Mouse (Mus musculus) stomach, embryonic 15.5 days (tissue): ENCODE measurements at regions not wholly inside any gene's neighbourhood (a gene's known extent, or its start where the extent isn't known, plus 50 kb on each side); places are given as distances from the start of the nearest gene placed in this dataset.

Experiments
- ATAC-seq: fragments of 200-750 bp; cut with Nextera tagmentation; 2 replicates; pipeline ENCODE4 v1.8.0; 2017; ENCODE audit warnings: low read depth, moderate number of reproducible peaks, moderate TSS enrichment; ENCODE audit not compliant: insufficient read depth, low FRiP score
- H3K27ac ChIP-seq: fragments of 300-500 bp; sonication (generic); 2 replicates; pipeline ENCODE4 v1.5.1; 2015; ENCODE audit warnings: mild to moderate bottlenecking, inconsistent platforms
- H3K27me3 ChIP-seq: fragments of 300-500 bp; sonication (generic); replicated peaks from 2 replicates; pipeline ENCODE4 v1.6.1; 2015; ENCODE audit warnings: inconsistent platforms
- H3K36me3 ChIP-seq: fragments of 300-500 bp; sonication (generic); 2 replicates; pipeline ENCODE4 v1.6.1; 2015; ENCODE audit warnings: inconsistent platforms
- H3K4me1 ChIP-seq: fragments of 300-500 bp; sonication (generic); 2 replicates; pipeline ENCODE4 v1.6.1; 2015; ENCODE audit warnings: inconsistent platforms
- H3K4me2 ChIP-seq: fragments of 300-500 bp; sonication (generic); 2 replicates; pipeline ENCODE4 v1.6.1; 2015; ENCODE audit warnings: mild to moderate bottlenecking, inconsistent platforms
- H3K4me3 ChIP-seq: fragments of 300-500 bp; sonication (generic); replicated peaks from 2 replicates; pipeline ENCODE4 v1.5.1; 2015; ENCODE audit warnings: inconsistent platforms
- H3K9ac ChIP-seq: fragments of 300-500 bp; sonication (generic); 2 replicates; pipeline ENCODE4 v1.6.1; 2015; ENCODE audit warnings: inconsistent platforms
- H3K9me3 ChIP-seq: fragments of 300-500 bp; sonication (generic); 2 replicates; pipeline ENCODE4 v1.6.1; 2016; ENCODE audit warnings: inconsistent platforms
- WGBS: fragments of 180-500 bp; shearing (Covaris S2); methylation state at CpG from one replicate; pipeline ENCODE4 v1.1.7; 2015; 5-methylcytosine and 5-hydroxymethylcytosine counted together

- WGBS: 41% methylated on average over 7 of the region's 7 CpGs
- no peaks in the 10 kb centered on the region for H3K27me3 ChIP-seq
- H3K36me3 ChIP-seq: no peaks in the 10 kb centered on the region
- peaks cover 3% of the 10 kb centered on the region; the same call in 1 of the 2 replicates for H3K4me1 ChIP-seq
- ATAC-seq: no peak
- no peaks in the 10 kb centered on the region for H3K9me3 ChIP-seq
- no peak overlapping the region for H3K27ac ChIP-seq
- H3K4me3 ChIP-seq: no peak overlapping the region
- H3K4me2 ChIP-seq: no peak overlapping the region
- no peak overlapping the region for H3K9ac ChIP-seq
Measured at GRCm38 (mm10) chr6:51057229-51057628, 375.2 kb upstream of the Nfe2l3 start.

GRCm38 (mm10) chr6:51059923-51060847 is 372.3 kb upstream of the Nfe2l3 start:
- Histone ChIP-seq H3K4me1 (peaks cover 3% of the 10 kb centered on the region; the same call in 1 of the 2 replicates), H3K9me3 (no peaks in the 10 kb centered on the region), H3K27me3 (no peaks in the 10 kb centered on the region), H3K4me3 (no peak overlapping the region), H3K9ac (no peak overlapping the region), H3K36me3 (no peaks in the 10 kb centered on the region), H3K27ac (no peak overlapping the region), H3K4me2 (no peak overlapping the region)
- ATAC-seq: no peak
- WGBS: 57% methylated on average over 7 of the region's 7 CpGs

DNA sequence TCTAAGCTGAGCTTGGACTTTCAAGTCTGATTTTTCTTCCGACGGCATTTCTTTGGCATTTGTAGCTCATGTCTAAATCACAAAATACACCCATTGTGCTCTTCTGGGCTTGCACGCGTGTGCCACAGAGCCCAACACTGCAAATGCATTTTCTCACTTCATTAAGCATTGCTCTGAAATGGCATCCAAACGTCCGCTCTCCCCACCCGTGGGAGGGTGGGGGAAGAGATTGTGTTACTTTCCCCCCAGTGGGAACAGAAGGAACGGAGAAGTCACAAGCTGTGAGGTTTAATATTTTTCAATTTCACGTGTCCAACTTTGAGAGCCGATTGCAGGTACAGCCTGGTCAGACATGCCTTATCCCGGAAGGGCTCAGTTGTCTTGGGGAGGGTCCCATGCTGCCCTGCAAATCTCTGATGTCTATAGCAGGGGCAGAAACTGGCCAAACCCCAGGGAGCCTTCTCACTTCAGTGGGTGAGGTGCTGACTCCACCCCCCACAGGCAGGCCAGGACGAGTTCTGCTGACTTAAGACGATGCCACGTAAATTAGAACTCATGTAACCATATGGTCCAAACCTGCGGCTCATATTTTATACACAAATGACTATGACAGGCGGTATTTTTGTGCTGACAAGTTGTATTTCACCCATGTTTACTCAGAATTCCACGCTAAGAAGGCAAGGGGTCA is 371.5 kb upstream of the Nfe2l3 start:
- H3K4me3 ChIP-seq: no peak overlapping the region
- H3K9me3 ChIP-seq: no peaks in the 10 kb centered on the region
- 58% methylated on average over 17 of the region's 17 CpGs for WGBS
- no peaks in the 10 kb centered on the region for H3K36me3 ChIP-seq
- no peaks in the 10 kb centered on the region for H3K27me3 ChIP-seq
- H3K9ac ChIP-seq: no peak overlapping the region
- ATAC-seq: no peak
- H3K27ac ChIP-seq: no peak overlapping the region
- H3K4me2 ChIP-seq: no peak overlapping the region
- H3K4me1 ChIP-seq: peaks cover 3% of the 10 kb centered on the region; the same call in 1 of the 2 replicates

GRCm38 (mm10) chr6:51065156-51065555 is 367.3 kb upstream of the Nfe2l3 start:
- no peak overlapping the region for H3K9ac ChIP-seq
- no peaks in the 10 kb centered on the region for H3K27me3 ChIP-seq

GRCm38 (mm10) chr6:51067332-51067731 is 365.1 kb upstream of the Nfe2l3 start:
- no peak overlapping the region for H3K4me3 ChIP-seq
- peaks cover 5% of the 10 kb centered on the region; the same call in 1 of the 2 replicates for H3K4me1 ChIP-seq
- no peaks in the 10 kb centered on the region for H3K9me3 ChIP-seq
- no peaks in the 10 kb centered on the region for H3K27me3 ChIP-seq
- ATAC-seq: no peak
- H3K4me2 ChIP-seq: no peak overlapping the region
- no peak overlapping the region for H3K9ac ChIP-seq
- H3K36me3 ChIP-seq: no peaks in the 10 kb centered on the region
- H3K27ac ChIP-seq: no peak overlapping the region
- 87% methylated on average over 11 of the region's 11 CpGs for WGBS

More at GRCm38 (mm10) chr6:51065156-51065555, 367.3 kb upstream of the Nfe2l3 start:
- Histone ChIP-seq H3K4me3 (no peak overlapping the region), H3K27ac (no peak overlapping the region), H3K9me3 (no peaks in the 10 kb centered on the region), H3K4me1 (peaks cover 8% of the 10 kb centered on the region; the same call in 1 of the 2 replicates), H3K36me3 (no peaks in the 10 kb centered on the region), H3K4me2 (no peak overlapping the region)
- WGBS: 44% methylated on average over 6 of the region's 6 CpGs
- ATAC-seq: no peak

- Histone ChIP-seq H3K9ac (no peak overlapping the region), H3K27ac (no peak overlapping the region), H3K36me3 (no peaks in the 10 kb centered on the region), H3K9me3 (no peaks in the 10 kb centered on the region), H3K27me3 (no peaks in the 10 kb centered on the region), H3K4me2 (no peak overlapping the region), H3K4me3 (no peak overlapping the region), H3K4me1 (peaks cover 10% of the 10 kb centered on the region)
- no peak for ATAC-seq
- 32% methylated on average over 5 of the region's 5 CpGs for WGBS
Measured at GRCm38 (mm10) chr6:51069945-51070344, 362.5 kb upstream of the Nfe2l3 start.

DNA sequence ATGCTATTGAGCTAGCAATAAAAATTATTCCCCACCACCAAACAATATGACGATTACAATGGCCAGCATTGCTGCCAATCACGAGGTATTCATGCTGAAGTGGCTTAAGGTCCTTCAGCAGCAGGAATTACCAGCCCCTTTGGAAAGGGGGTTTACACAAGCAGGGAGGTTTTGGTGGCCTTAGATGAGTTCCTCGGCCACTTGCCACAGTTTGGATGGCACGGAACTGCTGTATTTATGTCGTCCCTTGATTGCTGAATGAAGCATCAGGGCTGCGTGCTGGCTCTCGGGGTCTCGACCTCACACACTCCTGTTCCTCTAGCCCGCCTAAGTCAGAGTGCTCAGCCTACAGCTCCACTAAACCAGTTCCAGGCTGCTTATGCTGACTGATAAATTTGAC is 361.2 kb upstream of the Nfe2l3 start:
- ATAC-seq: no peak
- no peak overlapping the region for H3K4me2 ChIP-seq
- no peaks in the 10 kb centered on the region for H3K9me3 ChIP-seq
- no peaks in the 10 kb centered on the region for H3K36me3 ChIP-seq
- no peak overlapping the region for H3K4me3 ChIP-seq
- WGBS: 54% methylated on average over 9 of the region's 9 CpGs
- H3K27me3 ChIP-seq: no peaks in the 10 kb centered on the region
- no peak overlapping the region for H3K9ac ChIP-seq
- peaks cover 14% of the 10 kb centered on the region for H3K4me1 ChIP-seq
- H3K27ac ChIP-seq: no peak overlapping the region

DNA sequence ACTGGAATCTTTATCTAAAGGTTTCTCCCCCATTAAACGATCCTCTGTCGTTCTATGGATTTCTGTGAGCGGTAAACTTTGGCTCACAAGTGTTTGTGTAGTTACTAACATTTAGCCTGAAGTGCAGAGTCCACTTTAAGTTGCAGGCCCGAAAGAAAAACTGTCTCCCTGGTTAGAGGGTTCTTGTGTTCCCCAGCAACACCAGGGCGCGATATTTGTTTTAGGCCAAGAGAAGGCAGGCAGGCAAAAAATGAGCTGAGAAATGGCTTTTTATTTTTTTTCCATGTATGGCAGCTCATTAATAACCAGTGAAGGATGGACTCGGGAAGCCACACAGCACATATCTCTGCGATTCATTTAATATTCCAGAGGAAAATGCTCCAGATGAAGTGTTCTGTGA is 357.4 kb upstream of the Nfe2l3 start:
- Histone ChIP-seq H3K9ac (no peak overlapping the region), H3K9me3 (no peaks in the 10 kb centered on the region), H3K27me3 (no peaks in the 10 kb centered on the region), H3K4me3 (no peak overlapping the region), H3K4me1 (peaks cover 22% of the 10 kb centered on the region), H3K4me2 (no peak overlapping the region), H3K27ac (no peak overlapping the region), H3K36me3 (no peaks in the 10 kb centered on the region)
- 46% methylated on average over 8 of the region's 8 CpGs for WGBS
- no peak for ATAC-seq

DNA sequence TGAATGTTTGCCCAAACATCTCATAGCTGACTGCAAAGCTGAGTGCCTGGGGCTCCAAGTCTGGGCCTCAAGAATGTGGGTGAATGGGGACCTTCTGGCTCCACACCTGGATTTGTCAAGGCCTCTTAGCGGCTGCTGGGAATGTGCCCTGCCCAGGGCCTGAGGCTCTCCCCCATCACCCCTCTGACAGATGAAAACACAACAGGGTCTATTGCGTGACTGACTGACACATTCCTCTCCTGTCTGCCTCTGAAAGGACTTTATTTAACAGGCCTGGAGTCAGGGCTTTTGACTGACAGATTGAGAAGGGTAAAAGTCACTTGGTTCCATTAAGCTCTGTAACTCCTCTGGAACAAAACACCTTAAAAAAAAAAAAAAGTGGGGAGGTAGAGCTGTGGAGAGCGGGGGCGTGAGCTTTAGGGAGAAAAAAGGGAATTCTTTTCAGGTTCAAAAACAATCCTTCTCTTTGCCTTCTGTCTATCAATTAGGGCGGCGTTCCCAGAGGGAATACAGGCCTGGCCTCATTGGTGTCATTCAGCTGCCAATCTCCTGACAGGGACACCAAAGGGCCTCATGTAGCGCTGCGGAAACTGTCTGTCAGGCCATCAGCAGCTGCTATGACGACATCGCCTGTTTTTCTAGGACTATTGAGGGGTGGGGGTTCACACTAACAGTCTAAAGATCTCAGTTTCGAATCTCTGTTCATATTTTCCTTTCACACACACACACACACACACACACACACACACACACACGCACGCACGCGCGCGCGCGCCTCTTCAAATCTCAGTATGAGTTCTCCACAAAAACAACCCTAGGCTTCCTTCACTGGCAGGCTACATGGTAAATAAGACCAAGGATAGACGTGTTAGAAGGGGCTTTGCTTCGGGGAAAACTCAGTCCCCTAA is 355.4 kb upstream of the Nfe2l3 start:
- Histone ChIP-seq H3K27me3 (no peaks in the 10 kb centered on the region), H3K4me1 (peaks cover 20% of the 10 kb centered on the region), H3K4me2 (no peak overlapping the region), H3K36me3 (no peaks in the 10 kb centered on the region), H3K4me3 (no peak overlapping the region), H3K27ac (no peak overlapping the region), H3K9ac (no peak overlapping the region), H3K9me3 (no peaks in the 10 kb centered on the region)
- no peak for ATAC-seq
- WGBS: 74% methylated on average over 21 of the region's 21 CpGs

GRCm38 (mm10) chr6:51077769-51078096 is 354.7 kb upstream of the Nfe2l3 start:
- Histone ChIP-seq H3K4me1 (peaks cover 20% of the 10 kb centered on the region), H3K27ac (no peak overlapping the region), H3K36me3 (no peaks in the 10 kb centered on the region), H3K4me3 (no peak overlapping the region), H3K9me3 (no peaks in the 10 kb centered on the region), H3K9ac (no peak overlapping the region), H3K4me2 (no peak overlapping the region), H3K27me3 (no peaks in the 10 kb centered on the region)
- 63% methylated on average over 6 of the region's 6 CpGs for WGBS
- ATAC-seq: no peak

GRCm38 (mm10) chr6:51078353-51078966 is 354.0 kb upstream of the Nfe2l3 start:
- Histone ChIP-seq H3K9me3 (no peaks in the 10 kb centered on the region), H3K27me3 (no peaks in the 10 kb centered on the region), H3K27ac (no peak overlapping the region), H3K36me3 (no peaks in the 10 kb centered on the region), H3K9ac (no peak overlapping the region), H3K4me3 (no peak overlapping the region), H3K4me2 (no peak overlapping the region), H3K4me1 (peaks cover 20% of the 10 kb centered on the region)
- WGBS: 68% methylated on average over 11 of the region's 11 CpGs
- no peak for ATAC-seq
